8 mouse cellular contexts compared by ENCODE assay signal in the genomic region with DNA sequence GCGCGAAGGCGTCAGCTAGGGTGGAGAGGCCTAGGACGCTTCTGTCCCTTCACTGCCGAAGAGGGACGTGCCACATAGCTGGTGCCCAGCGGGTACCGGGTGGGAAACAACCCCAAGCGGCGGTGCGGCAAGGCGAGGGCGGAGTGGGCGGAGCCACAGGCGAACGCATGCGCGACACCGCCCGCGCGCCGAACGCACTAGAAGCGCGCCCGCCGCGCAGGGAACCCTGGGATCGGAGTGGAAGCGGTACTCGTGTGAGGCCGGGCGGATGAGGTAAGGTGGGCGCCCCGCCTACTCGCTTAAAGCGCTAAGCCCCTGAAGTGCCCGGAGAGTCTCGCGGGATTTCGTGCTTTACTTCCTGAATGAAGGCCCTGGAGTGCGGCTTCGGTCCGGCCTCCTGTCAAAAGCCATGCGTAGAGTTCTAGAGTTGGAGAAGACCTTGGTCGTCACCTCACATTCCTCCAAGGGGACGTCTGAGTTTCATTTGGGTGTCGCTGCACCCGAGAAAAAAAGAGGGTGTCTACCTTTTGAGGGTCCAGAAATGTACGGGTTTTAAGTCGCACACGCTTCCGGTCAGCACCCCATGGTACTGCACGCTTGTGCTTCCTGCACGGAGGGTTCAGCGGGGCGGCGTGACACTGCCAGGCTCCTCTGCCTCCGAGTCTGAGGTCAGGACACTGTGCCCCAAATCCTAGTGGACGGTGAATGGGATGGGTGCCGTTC. TPM values are rescaled to one million over a fixed set of nuclear protein-coding genes. Genes with fewer than 3 reads are reported as not detected.
DNase-seq lines count a peak whose midpoint lies in the region; ATAC-seq lines count a peak whose summit lies in the region.

TSS of gene Nupl1 (minus strand) at position 151 of the 723 bp plus-strand sequence.
TSS of gene Gm49336 (minus strand) at position 227 of the 723 bp plus-strand sequence.

- no peaks in the 10 kb centered on the region for H3K9me3 ChIP-seq in intestine, embryonic 14.5 days (ENCODE audit: control insufficient read depth, low read length)

- H3K4me1 ChIP-seq in intestine, embryonic 14.5 days (replicated peaks; ENCODE audit: control insufficient read depth, insufficient read depth, low read length) = peaks cover 16% of the 10 kb centered on the region

- H3K9ac ChIP-seq in intestine, embryonic 14.5 days (ENCODE audit: low read length) = peak within 1 kb of the TSS; percentile 95

- peak within 1 kb of the TSS; percentile 85 for H3K27ac ChIP-seq in intestine, embryonic 14.5 days (ENCODE audit: low read depth)

- peak; percentile 99 for ATAC-seq in intestine, embryonic 14.5 days (replicated peaks; ENCODE audit: low FRiP score, low TSS enrichment, low read depth)

- intact Hi-C loops in left cerebral cortex, postnatal 14 days (cut with DNase I) = loop anchor here (5.0 kb wide), 1 partner anchor 126 kb away; no protein-coding TSS in a partner anchor

- peak within 1 kb of the TSS; percentile 97 for H3K4me3 ChIP-seq in intestine, embryonic 14.5 days (ENCODE audit: low read depth, low read length)

- H3K27me3 ChIP-seq in intestine, embryonic 14.5 days (replicated peaks; ENCODE audit: control insufficient read depth, insufficient read depth, low read length) = no peaks in the 10 kb centered on the region

- peak within 1 kb of the TSS; percentile 86 for H3K4me2 ChIP-seq in intestine, embryonic 14.5 days (ENCODE audit: low read length)

- peaks cover 7% of the 10 kb centered on the region; the same call in 1 of the 2 replicates for H3K36me3 ChIP-seq in intestine, embryonic 14.5 days (ENCODE audit: control insufficient read depth, insufficient read depth, low read length)

- under 1% methylated on average over 61 of the region's 62 CpGs for WGBS in intestine, embryonic 14.5 days

- peak; percentile 93 to 94 for DNase-seq in adrenal gland, adult 18-20 months (ENCODE audit: low spot score in 2 of 2)
- peak; percentile 100 for DNase-seq in embryo, embryonic 11 days
- DNase-seq in gastrocnemius, postnatal 25 days = peak; percentile 98
- DNase-seq in intestine, embryonic 14.5 days (ENCODE audit: low spot score) = peak; percentile 94
- peak; percentile 99 for DNase-seq in left cerebral cortex, postnatal 14 days (ENCODE audit: low spot score in 2 of 2)
- DNase-seq in mesoderm, embryonic 11.5 days (ENCODE audit: low read depth, low spot score) = peak; percentile 99
- DNase-seq in right cerebral cortex, postnatal 36 days (ENCODE audit: low spot score in 2 of 2) = peak; percentile 99
- DNase-seq in yolk sac, embryonic 10.5 days (ENCODE audit: low spot score) = peak; percentile 97

RNA-seq across cellular contexts. Expression of gene Nupl1, which starts in this region (rescaled TPM):
- not detected for total RNA-seq in adrenal gland, adult 18-20 months (2021)
- not detected for total RNA-seq in gastrocnemius, postnatal 25 days (2021)
- 0.09 and 0.22 TPM in 2 replicates for polyA plus RNA-seq in intestine, embryonic 14.5 days (2014; fragmentation: Nextera tagmentation; extraction: Ambion mirVana)
- under 1 TPM in 1 of 2 experiments, not detected in 1; 0.20 TPM for total RNA-seq in left cerebral cortex, postnatal 14 days (2021)

RNA-seq across cellular contexts. Expression of gene Gm49336, which starts in this region (rescaled TPM):
- total RNA-seq in adrenal gland, adult 18-20 months (2021) = 10 to 100 TPM; 35.1 to 39.2 TPM
- 10 to 100 TPM; 27.3 to 27.5 TPM for total RNA-seq in gastrocnemius, postnatal 25 days (2021)
- 58.8 and 65.5 TPM in 2 replicates for polyA plus RNA-seq in intestine, embryonic 14.5 days (2014; fragmentation: Nextera tagmentation; extraction: Ambion mirVana)
- 10 to 100 TPM; 90.9 to 93.1 TPM for total RNA-seq in left cerebral cortex, postnatal 14 days (2021)

Comparison
In these comparisons a context has a peak if more than half of its experiments do, and no peak if none do; other contexts are left out.
1. Peak in every context shown above with its lines: DNase-seq, ATAC-seq, H3K4me3 ChIP-seq and H3K27ac ChIP-seq.